Mouse (Mus musculus): ENCODE measurements around the gene Casp14.
"Not testable (repeated sequence)": the region's sequence is repeated elsewhere in the genome, so short reads cannot be mapped to it uniquely, and the experiment has no call there.

Gene Casp14

GRCm38 (mm10) chr10:78714129-78714528, 4.0 kb downstream of the Casp14 start:
- Histone ChIP-seq H3K27me3 (ENCODE audit: insufficient read depth, low read length) (no peaks in the 10 kb centered on the region), H3K36me3 (ENCODE audit: insufficient read depth, low read length) (no peaks in the 10 kb centered on the region), H3K4me3 (replicated peaks; ENCODE audit: low read length) (no peak overlapping the region), H3K4me1 (replicated peaks; ENCODE audit: low read depth, low read length) (peaks cover 6% of the 10 kb centered on the region; the same call in 1 of the 2 replicates), H3K9me3 (ENCODE audit: low read length) (no peaks in the 10 kb centered on the region)
- TF ChIP-seq POU5F1 (IDR thresholded peaks at IDR 0.05; ENCODE audit: borderline replicate concordance, low read length) (no peak), NANOG (IDR thresholded peaks at IDR 0.05; ENCODE audit: borderline replicate concordance, low read length) (no peak), CTCF (conservative IDR thresholded peaks at IDR 0.05; ENCODE audit: low read length) (no peak)

GRCm38 (mm10) chr10:78710706-78711105, 7.4 kb downstream of the Casp14 start:
- Histone ChIP-seq H3K9me3 (ENCODE audit: low read length) (no peaks in the 10 kb centered on the region), H3K36me3 (ENCODE audit: insufficient read depth, low read length) (no peaks in the 10 kb centered on the region), H3K4me3 (replicated peaks; ENCODE audit: low read length) (no peak overlapping the region), H3K4me1 (replicated peaks; ENCODE audit: low read depth, low read length) (no peaks in the 10 kb centered on the region), H3K27me3 (ENCODE audit: insufficient read depth, low read length) (no peaks in the 10 kb centered on the region)
- TF ChIP-seq POU5F1 (IDR thresholded peaks at IDR 0.05; ENCODE audit: borderline replicate concordance, low read length) (no peak), CTCF (conservative IDR thresholded peaks at IDR 0.05; ENCODE audit: low read length) (no peak), NANOG (IDR thresholded peaks at IDR 0.05; ENCODE audit: borderline replicate concordance, low read length) (no peak)

DNA sequence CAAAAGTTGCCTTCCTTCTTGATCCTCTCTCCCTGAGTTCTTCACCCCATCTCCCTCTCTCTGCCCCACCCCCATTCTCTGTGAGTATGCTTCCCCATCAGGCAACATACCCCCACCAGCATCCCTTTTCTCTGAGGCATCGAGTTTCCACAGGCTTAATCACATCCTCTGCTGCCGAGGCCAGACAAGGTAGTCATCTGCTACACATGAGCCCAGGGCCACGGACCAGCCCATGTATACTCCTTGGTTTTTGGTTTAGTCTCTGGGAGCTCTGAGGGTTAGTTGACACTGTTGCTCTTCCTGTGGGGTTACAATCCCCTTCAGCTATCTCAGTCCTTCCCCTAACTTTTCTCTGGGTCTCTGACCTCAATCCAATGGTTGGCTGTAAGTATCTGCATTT, 17.2 kb downstream of the Casp14 start:
- Histone ChIP-seq H3K9me3 (ENCODE audit: low read length) (no peaks in the 10 kb centered on the region), H3K4me1 (replicated peaks; ENCODE audit: low read depth, low read length) (no peaks in the 10 kb centered on the region), H3K4me3 (replicated peaks; ENCODE audit: low read length) (no peak overlapping the region), H3K36me3 (ENCODE audit: insufficient read depth, low read length) (no peaks in the 10 kb centered on the region), H3K27me3 (ENCODE audit: insufficient read depth, low read length) (no peaks in the 10 kb centered on the region)
- no peak for TF ChIP-seq NANOG (IDR thresholded peaks at IDR 0.05; ENCODE audit: borderline replicate concordance, low read length)
- no peak for TF ChIP-seq POU5F1 (IDR thresholded peaks at IDR 0.05; ENCODE audit: borderline replicate concordance, low read length)
- TF ChIP-seq CTCF (conservative IDR thresholded peaks at IDR 0.05; ENCODE audit: low read length), result no peak

DNA sequence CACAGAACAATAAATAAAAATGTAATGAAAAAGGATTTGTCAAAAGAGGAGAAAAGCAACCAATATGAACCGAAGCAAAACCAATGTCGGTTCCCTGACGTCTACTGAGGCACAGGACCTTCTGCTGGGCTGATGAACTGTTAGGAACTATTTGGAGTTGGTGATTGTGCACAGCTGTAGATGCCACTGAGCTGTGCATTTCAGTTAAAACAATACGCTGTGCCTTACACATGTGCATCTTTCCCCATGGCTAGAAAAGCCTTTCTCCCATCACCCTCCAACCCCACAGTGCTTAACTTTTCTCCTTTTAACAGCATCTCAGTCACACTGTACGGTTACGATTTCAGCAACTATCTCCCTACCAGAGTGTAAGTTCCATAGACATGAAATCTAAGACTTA, 28.1 kb downstream of the Casp14 start:
- H3K4me3 ChIP-seq (replicated peaks; ENCODE audit: low read length), result no peak overlapping the region
- no peaks in the 10 kb centered on the region for H3K9me3 ChIP-seq (ENCODE audit: low read length)
- TF ChIP-seq POU5F1 (IDR thresholded peaks at IDR 0.05; ENCODE audit: borderline replicate concordance, low read length), result no peak
- TF ChIP-seq CTCF (conservative IDR thresholded peaks at IDR 0.05; ENCODE audit: low read length), result no peak
- no peak for TF ChIP-seq NANOG (IDR thresholded peaks at IDR 0.05; ENCODE audit: borderline replicate concordance, low read length)
- H3K4me1 ChIP-seq (replicated peaks; ENCODE audit: low read depth, low read length), result peaks cover 3% of the 10 kb centered on the region; the same call in 1 of the 2 replicates
- H3K27me3 ChIP-seq (ENCODE audit: insufficient read depth, low read length), result no peaks in the 10 kb centered on the region
- H3K36me3 ChIP-seq (ENCODE audit: insufficient read depth, low read length), result no peaks in the 10 kb centered on the region

DNA sequence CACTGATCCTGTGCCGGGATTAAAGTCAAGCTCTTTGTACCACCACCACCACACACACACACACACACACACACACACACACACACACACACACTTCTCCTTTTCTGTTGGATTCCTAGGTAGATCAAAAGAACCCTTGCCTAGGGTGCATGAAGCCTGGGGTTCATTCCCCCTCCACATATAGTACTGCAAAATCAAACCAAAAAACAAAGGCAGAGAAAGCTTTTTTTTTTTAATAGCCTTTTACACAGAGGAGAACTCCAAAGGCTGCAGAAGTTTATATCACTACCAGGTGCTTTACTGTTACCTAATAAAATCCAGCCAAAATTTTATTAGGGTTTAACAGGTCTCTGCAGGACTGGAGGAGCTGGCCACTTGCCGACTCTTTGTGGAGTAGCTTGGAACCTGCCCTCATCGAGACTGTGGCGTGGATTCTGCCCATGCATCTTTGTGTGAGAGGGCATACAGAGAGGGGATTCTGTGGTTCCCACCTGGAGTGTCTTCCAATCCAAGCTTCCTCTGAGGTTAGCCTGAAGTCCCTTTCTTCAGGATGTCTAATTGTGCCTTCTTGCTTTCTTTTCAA, 31.0 kb downstream of the Casp14 start:
- no peak for TF ChIP-seq POU5F1 (IDR thresholded peaks at IDR 0.05; ENCODE audit: borderline replicate concordance, low read length)
- TF ChIP-seq NANOG (IDR thresholded peaks at IDR 0.05; ENCODE audit: borderline replicate concordance, low read length), result no peak
- TF ChIP-seq CTCF (conservative IDR thresholded peaks at IDR 0.05; ENCODE audit: low read length), result no peak
- Histone ChIP-seq H3K4me3 (replicated peaks; ENCODE audit: low read length) (no peak overlapping the region), H3K36me3 (ENCODE audit: insufficient read depth, low read length) (no peaks in the 10 kb centered on the region), H3K4me1 (replicated peaks; ENCODE audit: low read depth, low read length) (peaks cover under 1% of the 10 kb centered on the region; the same call in 1 of the 2 replicates), H3K9me3 (ENCODE audit: low read length) (no peaks in the 10 kb centered on the region), H3K27me3 (ENCODE audit: insufficient read depth, low read length) (no peaks in the 10 kb centered on the region)

GRCm38 (mm10) chr10:78670121-78670520, 48.0 kb downstream of the Casp14 start:
- peaks cover 32% of the 10 kb centered on the region for H3K9me3 ChIP-seq (ENCODE audit: low read length)

GRCm38 (mm10) chr10:78666696-78667095, 51.4 kb downstream of the Casp14 start:
- H3K4me1 ChIP-seq (replicated peaks; ENCODE audit: low read depth, low read length); H3K27me3 ChIP-seq (ENCODE audit: insufficient read depth, low read length); H3K4me3 ChIP-seq (replicated peaks; ENCODE audit: low read length); H3K36me3 ChIP-seq (ENCODE audit: insufficient read depth, low read length): not testable (repeated sequence)
- peaks cover 33% of the 10 kb centered on the region for H3K9me3 ChIP-seq (ENCODE audit: low read length)

More at GRCm38 (mm10) chr10:78670121-78670520, 48.0 kb downstream of the Casp14 start:
- not testable (repeated sequence) for H3K4me3 ChIP-seq (replicated peaks; ENCODE audit: low read length); H3K36me3 ChIP-seq (ENCODE audit: insufficient read depth, low read length); H3K4me1 ChIP-seq (replicated peaks; ENCODE audit: low read depth, low read length); H3K27me3 ChIP-seq (ENCODE audit: insufficient read depth, low read length)

DNA sequence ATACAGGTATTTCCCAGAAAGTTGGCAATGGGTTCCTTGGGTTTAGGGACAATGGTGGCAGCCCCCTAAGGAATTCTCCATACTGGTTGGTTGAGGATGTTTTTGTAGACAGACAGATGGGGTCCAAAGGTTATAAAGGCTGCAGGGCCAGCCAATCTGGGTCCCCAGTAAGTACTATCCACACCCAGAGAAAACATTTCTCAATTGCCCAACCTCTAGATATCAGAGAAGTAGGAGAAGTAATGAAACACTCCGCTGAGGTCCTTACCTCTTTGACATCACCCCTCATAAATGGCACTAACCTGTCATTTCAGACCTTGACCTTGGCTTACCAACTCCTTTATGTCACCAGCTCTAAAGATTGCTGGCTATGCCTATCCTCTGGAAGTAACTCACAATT, 53.5 kb downstream of the Casp14 start:
- Histone ChIP-seq H3K9me3 (ENCODE audit: low read length) (peaks cover 27% of the 10 kb centered on the region), H3K4me1 (replicated peaks; ENCODE audit: low read depth, low read length) (no peaks in the 10 kb centered on the region), H3K4me3 (replicated peaks; ENCODE audit: low read length) (no peak overlapping the region), H3K36me3 (ENCODE audit: insufficient read depth, low read length) (no peaks in the 10 kb centered on the region), H3K27me3 (ENCODE audit: insufficient read depth, low read length) (no peaks in the 10 kb centered on the region)
- TF ChIP-seq CTCF (conservative IDR thresholded peaks at IDR 0.05; ENCODE audit: low read length), result no peak
- TF ChIP-seq NANOG (IDR thresholded peaks at IDR 0.05; ENCODE audit: borderline replicate concordance, low read length), result no peak
- TF ChIP-seq POU5F1 (IDR thresholded peaks at IDR 0.05; ENCODE audit: borderline replicate concordance, low read length), result no peak

Data from E14TG2a.4 (cell line).